Mouse (Mus musculus) erythroblast, embryonic 14.5 days (primary cell): Measurements from ENCODE around the gene Gm20517. TPM values are rescaled to one million over a fixed set of nuclear protein-coding genes. Genes with fewer than 3 reads are reported as not detected.

Experiments used
- H3K27me3 ChIP-seq: 2 replicates; pipeline ENCODE4 v1.6.1; 2012; ENCODE audit warnings: inconsistent platforms; ENCODE audit not compliant: control insufficient read depth
- H3K36me3 ChIP-seq: 2 replicates; pipeline ENCODE4 v1.6.1; 2012; ENCODE audit warnings: mild to moderate bottlenecking, inconsistent platforms; ENCODE audit not compliant: control insufficient read depth
- H3K4me1 ChIP-seq: 2 replicates; pipeline ENCODE4 v1.6.1; 2012; ENCODE audit warnings: inconsistent platforms; ENCODE audit not compliant: control insufficient read depth
- H3K4me3 ChIP-seq: replicated peaks from 2 replicates; pipeline ENCODE3; 2012; ENCODE audit warnings: moderate library complexity, mild to moderate bottlenecking, inconsistent platforms
- H3K9me3 ChIP-seq: 2 replicates; pipeline ENCODE4 v1.6.1; 2012; ENCODE audit warnings: low read length, inconsistent platforms, mixed read lengths; ENCODE audit not compliant: control insufficient read depth
- GATA1 ChIP-seq: IDR thresholded peaks from 2 replicates; pipeline ENCODE4 v1.6.1; 2012; ENCODE audit warnings: low read length, inconsistent platforms, mixed read lengths
- TAL1 ChIP-seq: IDR thresholded peaks from 3 replicates; pipeline ENCODE4 v1.6.1; 2012; ENCODE audit warnings: low read length, inconsistent platforms, mixed read lengths
- polyA plus RNA-seq: library from polyadenylated mRNA; stranded (reverse); fragments of >175 nt; gene quantifications from 2 replicates; pipeline ENCODE4 v1.2.3, GENCODE M21; 2012

Gm20517 gene
- polyA plus RNA-seq, 1 experiment, result 0.65 TPM

DNA sequence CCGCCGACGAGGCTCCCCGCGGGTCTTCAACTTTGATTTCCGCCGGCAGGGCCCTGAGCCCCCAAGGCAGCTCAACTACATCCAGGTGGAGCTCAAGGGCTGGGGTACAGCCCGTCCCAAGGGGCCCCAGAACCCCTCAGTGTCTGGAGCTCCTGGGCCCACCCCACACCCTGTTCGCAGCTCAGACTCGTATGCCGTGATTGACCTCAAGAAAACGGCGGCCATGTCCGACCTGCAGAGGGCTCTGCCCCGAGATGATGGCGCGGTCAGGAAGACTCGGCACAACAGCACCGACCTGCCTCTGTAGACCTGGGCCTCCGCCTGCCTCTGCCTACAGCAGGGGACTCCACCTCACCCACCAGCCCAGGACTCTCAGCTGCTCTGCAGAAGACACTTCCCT is 92.2 kb downstream of the Gm20517 start:
- TF ChIP-seq GATA1, result no peak
- no peak for TF ChIP-seq TAL1
- no peaks in the 10 kb centered on the region for H3K4me1 ChIP-seq
- H3K27me3 ChIP-seq, result peaks cover 43% of the 10 kb centered on the region
- peaks cover 10% of the 10 kb centered on the region; the same call in 1 of the 2 replicates for H3K36me3 ChIP-seq
- H3K9me3 ChIP-seq, result no peaks in the 10 kb centered on the region
- H3K4me3 ChIP-seq, result no peak overlapping the region

DNA sequence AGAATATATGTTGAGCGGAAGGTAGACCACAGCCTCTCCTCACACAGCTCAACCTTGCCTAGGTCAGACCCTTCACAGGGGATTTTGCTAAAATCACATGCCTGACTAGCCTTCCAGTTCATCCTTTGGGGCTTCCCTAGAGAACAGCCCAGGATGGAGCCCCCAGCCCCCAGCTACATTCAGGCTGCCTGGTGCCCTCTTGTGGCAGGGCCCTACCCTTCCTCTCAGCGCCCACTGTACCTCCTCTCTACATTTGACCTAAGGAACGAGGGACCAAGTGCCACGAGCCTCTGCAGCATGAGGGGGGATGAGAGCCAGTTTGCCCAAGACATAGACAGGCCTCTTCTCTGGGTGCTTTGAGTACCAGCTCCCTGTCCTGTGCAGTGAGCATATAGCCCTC is 93.3 kb downstream of the Gm20517 start:
- H3K27me3 ChIP-seq, result peaks cover 39% of the 10 kb centered on the region
- no peak for TF ChIP-seq TAL1
- no peak for TF ChIP-seq GATA1

DNA sequence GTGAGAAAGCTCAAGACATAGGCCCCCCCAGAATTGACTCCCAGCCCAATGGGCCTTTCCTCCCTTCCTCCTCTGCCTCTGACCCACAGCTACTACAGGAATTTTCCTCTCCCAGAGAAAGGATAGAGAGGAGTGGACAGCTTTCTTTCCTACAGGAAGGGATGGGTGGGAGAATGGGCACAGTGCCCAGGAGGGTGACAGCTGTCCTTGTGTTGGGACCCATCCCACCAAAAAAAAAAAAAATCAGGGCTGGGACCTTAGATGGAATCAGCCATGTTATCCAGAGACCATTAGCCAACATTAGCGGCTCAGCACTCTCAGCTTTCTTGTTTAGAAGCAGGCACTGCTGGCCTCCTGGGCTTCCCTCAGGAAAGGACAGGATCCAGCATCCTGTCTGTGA is 94.8 kb downstream of the Gm20517 start:
- H3K4me3 ChIP-seq, result no peak overlapping the region
- H3K27me3 ChIP-seq, result peaks cover 37% of the 10 kb centered on the region
- H3K36me3 ChIP-seq, result peaks cover 10% of the 10 kb centered on the region; the same call in 1 of the 2 replicates
- H3K4me1 ChIP-seq, result peaks cover 2% of the 10 kb centered on the region
- no peak for TF ChIP-seq GATA1
- TF ChIP-seq TAL1, result no peak
- no peaks in the 10 kb centered on the region for H3K9me3 ChIP-seq

More for the DNA sequence above, 93.3 kb downstream of the Gm20517 start:
- Histone ChIP-seq H3K36me3 (peaks cover 10% of the 10 kb centered on the region; the same call in 1 of the 2 replicates), H3K4me3 (no peak overlapping the region), H3K9me3 (no peaks in the 10 kb centered on the region), H3K4me1 (no peaks in the 10 kb centered on the region)

DNA sequence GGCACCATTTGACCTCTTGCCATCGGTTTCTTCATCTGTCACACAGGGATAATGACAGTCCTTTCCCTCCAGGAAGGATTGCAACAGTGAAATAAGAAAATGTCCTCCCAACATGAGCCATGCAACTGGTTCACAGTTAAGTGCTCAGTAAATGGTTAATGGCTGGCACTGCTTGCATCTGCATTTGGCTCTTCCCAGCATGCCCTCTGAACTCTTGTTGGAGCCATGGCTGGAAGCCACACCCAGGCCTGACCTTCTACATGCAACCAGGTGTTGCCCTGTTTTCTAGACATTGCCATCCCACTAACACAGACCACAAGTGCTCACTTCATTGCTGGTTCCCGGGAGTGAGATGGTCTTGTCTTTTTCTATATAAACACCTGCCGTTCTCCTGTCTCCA is 96.6 kb downstream of the Gm20517 start:
- peaks cover 21% of the 10 kb centered on the region for H3K27me3 ChIP-seq
- TF ChIP-seq TAL1, result no peak
- no peak for TF ChIP-seq GATA1
- peaks cover 2% of the 10 kb centered on the region; the same call in 1 of the 2 replicates for H3K36me3 ChIP-seq
- peaks cover 2% of the 10 kb centered on the region for H3K4me1 ChIP-seq
- H3K4me3 ChIP-seq, result no peak overlapping the region
- no peaks in the 10 kb centered on the region for H3K9me3 ChIP-seq

DNA sequence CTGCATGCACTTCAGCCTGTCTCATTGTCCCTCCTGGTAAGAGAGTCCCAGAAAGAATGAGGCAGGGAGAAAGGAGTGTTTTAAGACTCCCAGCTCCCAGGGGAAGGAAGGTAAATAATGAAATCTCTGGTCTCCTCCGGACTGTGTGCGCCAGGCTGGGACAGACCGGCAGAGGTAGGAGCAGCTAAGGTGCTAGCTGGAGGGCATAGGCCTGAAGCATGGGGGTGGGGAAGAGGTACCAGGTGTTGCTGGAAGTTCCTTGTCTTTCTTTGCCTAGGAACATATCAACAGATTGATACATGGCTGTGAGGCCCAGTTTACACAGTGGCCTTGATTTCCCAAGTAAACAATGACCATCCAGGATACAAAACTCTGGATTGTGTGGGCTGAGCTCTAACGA is 97.6 kb downstream of the Gm20517 start:
- TF ChIP-seq GATA1 (no peak), TAL1 (no peak)
- no peak overlapping the region for H3K4me3 ChIP-seq
- peaks cover 11% of the 10 kb centered on the region for H3K27me3 ChIP-seq
- H3K4me1 ChIP-seq, result peaks cover 2% of the 10 kb centered on the region
- H3K36me3 ChIP-seq, result no peaks in the 10 kb centered on the region
- no peaks in the 10 kb centered on the region for H3K9me3 ChIP-seq

DNA sequence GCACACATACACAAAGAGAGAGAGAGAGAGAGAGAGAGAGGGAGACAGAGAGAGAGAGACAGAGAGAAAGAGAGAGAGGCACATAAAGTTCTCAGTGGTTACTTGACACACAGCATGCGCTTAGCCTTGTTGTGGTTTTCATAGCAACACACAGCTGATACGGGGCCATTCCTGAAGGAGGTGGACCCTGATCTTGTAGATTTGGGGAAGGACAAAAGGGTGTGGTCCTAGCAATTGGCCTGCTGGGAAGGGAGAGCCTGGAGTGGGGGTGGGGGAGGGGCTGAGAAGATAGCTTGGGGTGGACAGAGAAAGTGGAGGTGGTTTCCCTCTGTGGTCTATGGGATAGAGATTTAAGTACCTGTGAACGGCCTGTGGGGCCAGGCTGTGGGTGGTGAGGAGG is 98.6 kb downstream of the Gm20517 start:
- TF ChIP-seq GATA1 (no peak), TAL1 (no peak)
- peaks cover 2% of the 10 kb centered on the region; the same call in 1 of the 2 replicates for H3K27me3 ChIP-seq
- H3K4me1 ChIP-seq, result peaks cover 2% of the 10 kb centered on the region
- H3K9me3 ChIP-seq, result no peaks in the 10 kb centered on the region
- no peaks in the 10 kb centered on the region for H3K36me3 ChIP-seq
- H3K4me3 ChIP-seq, result no peak overlapping the region

DNA sequence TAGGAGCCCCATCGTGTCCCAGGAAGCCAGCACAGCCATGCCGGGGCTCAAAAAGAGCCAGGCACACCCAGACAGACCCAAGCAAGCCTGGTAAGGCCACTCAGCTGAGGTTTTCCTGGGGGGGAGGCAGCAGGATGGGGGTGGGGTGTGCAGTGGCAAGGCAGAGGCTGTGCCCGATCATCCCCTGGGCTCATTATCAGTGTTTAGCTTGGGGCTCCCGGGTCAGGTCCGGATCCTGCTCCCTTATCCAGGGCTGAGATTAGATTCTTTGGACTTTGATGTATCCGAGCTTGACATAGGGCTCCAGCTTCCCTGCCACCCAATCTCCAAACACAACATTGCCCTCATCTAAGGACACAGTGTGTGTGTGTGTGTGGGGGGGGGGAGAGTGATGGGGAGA is 100.5 kb downstream of the Gm20517 start:
- 0 out of 2 replicates have a peak, but pooled peaks cover 3% of the 10 kb centered on the region for H3K27me3 ChIP-seq
- no peaks in the 10 kb centered on the region for H3K36me3 ChIP-seq
- TF ChIP-seq GATA1 (no peak), TAL1 (no peak)
- H3K9me3 ChIP-seq, result no peaks in the 10 kb centered on the region
- H3K4me1 ChIP-seq, result peaks cover 2% of the 10 kb centered on the region
- H3K4me3 ChIP-seq, result no peak overlapping the region

DNA sequence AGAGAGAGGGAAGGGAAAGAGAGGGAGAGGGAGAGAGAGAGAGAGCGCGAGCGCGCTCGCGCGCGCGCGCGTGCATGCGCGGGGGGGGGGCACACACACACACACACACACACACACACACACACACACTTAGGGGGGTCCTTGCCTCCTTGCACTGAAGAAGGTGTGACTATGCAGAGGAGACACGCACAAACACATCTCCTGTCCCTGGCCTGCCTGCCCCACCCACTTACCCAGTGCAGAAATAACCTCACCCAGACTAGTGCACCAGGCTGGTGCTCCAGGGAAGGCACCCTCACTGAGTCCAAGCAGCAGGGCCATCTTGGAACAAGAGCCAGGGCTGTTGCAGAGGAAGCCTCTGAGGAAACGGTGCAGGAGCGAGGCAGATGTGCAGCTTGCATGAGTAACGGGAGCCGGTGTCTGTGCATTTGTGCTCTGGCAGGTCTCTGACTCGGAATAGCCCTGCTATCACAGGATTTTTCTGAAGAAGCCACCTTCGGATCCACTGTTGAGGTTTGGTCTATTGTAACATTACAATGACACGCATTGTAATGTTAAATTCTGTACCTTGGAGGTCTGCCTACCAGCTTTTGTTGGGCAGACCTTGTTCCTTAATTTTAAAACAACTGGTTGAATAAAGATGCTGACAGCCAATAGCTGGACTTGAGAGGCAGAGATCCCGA is 101.6 kb downstream of the Gm20517 start:
- Histone ChIP-seq H3K36me3 (no peaks in the 10 kb centered on the region), H3K4me1 (peaks cover 2% of the 10 kb centered on the region), H3K27me3 (0 out of 2 replicates have a peak, but pooled peaks cover 3% of the 10 kb centered on the region), H3K9me3 (no peaks in the 10 kb centered on the region), H3K4me3 (no peak overlapping the region)
- TF ChIP-seq GATA1, result no peak

DNA sequence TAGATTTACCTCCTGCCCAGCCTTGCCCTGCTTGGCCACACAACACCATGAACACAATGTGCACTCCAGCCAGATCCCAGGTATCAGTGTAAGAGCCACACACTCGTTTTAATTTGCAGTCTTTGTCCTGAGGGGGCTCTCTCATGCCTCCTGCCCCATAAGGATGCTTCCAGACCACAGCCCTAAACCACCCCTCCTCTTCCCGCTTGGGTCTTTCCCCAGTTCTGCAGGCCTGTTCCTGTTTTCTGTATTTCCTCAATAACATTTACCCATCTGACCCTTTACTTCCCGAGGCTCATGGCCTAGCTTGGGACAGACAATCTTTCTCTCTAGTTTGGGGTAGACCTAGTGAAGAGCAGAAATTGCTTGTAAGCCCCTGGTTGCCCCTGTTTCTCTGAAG is 103.6 kb downstream of the Gm20517 start:
- H3K9me3 ChIP-seq, result no peaks in the 10 kb centered on the region
- TF ChIP-seq TAL1, result no peak
- no peak for TF ChIP-seq GATA1

More for the DNA sequence above, 103.6 kb downstream of the Gm20517 start:
- peaks cover under 1% of the 10 kb centered on the region for H3K4me1 ChIP-seq
- 0 out of 2 replicates have a peak, but pooled peaks cover 3% of the 10 kb centered on the region for H3K27me3 ChIP-seq
- no peaks in the 10 kb centered on the region for H3K36me3 ChIP-seq
- H3K4me3 ChIP-seq, result no peak overlapping the region
